Mouse (Mus musculus) telencephalon, adult 2 months (tissue): Measurements from ENCODE around the gene Cmip.

Experiments
- DNase-seq: peaks from one replicate; pipeline ENCODE4 v3.0.0-alpha.2; 2011; ENCODE audit warnings: low read depth, low spot score

The Cmip gene

DNA sequence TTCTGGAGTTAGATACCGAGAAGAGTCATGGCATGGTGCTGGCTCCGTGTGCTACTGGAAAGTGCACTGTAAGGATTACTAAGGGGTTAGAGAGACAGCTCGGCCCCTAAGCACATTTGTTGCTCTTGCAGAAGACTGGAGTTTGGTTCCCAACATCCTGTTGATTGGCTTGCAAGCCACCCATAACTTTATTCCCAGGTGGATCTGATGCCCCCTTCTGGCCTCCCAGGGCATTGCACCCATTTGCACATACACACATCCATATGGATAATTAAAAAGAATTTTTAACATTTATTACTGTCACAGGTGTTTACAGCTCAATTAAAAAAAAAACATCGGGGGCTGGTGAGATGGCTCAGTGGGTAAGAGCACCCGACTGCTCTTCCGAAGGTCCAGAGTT lies 207.7 kb downstream of the Cmip start:
- DNase-seq = no peak

GRCm38 (mm10) chr8:117465250-117465649 lies 208.4 kb downstream of the Cmip start:
- DNase-seq = peak; percentile 87

DNA sequence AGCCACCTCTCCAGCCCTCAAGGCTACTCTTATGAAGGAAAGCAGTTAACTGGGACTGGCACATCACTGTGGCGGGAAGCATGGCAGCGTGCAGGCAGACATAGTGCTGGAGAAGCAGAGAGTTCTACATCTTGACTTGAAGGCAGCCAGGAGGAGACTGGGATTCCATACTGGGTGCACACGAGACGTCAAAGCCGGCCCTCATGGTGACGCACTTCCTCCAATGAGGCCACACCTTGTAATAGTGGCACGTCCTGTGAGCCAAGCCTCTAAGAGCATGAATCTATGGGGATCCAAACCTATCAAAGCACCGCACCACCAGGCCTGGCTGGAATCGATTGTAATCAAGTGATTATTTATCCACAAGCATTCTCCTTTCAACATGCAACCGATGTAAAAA lies 210.6 kb downstream of the Cmip start:
- DNase-seq = no peak

DNA sequence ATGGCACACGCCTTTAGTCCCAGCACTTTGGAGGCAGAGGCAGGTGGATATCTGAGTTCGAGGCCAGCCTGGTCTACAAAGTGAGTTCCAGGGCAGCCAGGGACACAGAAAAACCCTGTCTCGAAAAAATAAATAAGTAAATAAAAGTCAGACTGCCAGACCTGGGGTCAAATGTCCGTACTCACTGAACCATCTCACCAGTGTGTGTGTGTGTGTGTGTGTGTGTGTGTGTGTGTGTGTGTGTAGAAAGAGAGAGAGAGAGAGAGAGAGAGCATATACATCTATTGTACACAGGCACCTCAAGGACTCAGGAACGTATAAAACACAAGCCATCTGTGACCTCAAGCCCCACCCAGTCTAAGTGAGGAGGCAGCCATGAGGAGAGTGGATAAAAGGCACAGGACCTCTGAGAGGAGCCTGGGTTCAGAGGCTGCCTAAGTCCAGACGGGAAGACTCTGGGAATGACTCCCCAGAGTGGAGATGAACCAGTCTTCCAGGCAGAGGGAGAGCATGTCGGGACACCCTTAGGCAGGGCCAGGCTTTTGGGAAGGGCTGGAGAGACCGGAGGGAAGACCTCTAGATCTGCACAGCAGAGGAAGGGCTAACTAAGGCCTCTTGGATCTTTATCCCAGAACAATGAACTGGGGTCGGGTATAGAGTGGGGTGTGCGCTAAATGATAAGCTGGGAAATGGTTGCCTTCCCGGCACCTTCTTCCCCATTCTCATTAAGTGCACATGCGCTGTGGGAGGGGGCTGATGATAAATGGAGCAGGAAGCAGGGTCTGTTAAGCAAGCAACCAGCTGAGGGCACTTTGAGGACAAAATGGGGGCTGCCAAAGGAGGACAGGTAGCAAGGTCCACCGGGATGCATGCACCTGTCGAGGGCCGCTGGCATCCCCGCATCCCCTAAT lies 212.8 kb downstream of the Cmip start:
- DNase-seq = no peak

GRCm38 (mm10) chr8:117470342-117470781 lies 213.5 kb downstream of the Cmip start:
- DNase-seq = peak; percentile 90

DNA sequence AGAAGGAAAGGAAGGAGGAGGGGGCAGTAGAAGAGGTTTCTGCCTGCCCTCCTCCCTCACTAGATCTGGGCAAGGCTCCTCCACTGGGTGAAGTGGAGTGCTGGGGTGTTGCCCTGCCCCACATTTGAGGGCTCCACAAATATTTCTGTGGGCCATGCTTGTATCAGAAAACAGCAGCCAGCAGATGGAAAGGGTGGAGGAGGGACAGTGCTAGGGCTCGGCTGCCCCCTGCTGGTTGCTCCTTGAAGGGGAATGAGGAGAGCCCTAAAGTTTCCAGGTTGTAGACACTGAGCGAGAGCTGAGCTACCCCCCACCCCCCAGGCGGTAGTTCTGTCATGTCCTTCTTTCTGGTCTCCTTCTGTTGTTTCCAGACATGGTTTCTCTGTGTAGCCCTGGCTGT lies 214.3 kb downstream of the Cmip start:
- DNase-seq = no peak

DNA sequence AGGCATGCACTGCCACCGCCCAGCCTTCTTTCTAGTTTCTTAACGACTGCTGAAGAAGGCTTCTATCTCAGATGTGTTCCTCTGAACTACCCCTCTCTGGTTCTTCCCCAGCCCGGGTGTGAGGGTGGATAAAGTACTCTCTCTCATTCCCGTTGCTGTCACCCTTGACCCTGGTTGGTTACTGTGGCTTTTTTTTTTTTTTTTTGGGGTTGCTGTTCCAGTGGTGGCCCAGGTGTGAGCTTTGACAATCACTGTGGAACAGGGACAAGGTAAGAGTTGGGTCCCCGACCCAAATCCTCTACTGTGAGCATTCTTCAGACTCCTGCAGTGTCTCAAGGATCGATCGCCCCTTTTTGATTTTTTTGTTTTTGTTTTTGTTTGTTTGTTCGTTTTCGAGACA lies 214.8 kb downstream of the Cmip start:
- DNase-seq = no peak

DNA sequence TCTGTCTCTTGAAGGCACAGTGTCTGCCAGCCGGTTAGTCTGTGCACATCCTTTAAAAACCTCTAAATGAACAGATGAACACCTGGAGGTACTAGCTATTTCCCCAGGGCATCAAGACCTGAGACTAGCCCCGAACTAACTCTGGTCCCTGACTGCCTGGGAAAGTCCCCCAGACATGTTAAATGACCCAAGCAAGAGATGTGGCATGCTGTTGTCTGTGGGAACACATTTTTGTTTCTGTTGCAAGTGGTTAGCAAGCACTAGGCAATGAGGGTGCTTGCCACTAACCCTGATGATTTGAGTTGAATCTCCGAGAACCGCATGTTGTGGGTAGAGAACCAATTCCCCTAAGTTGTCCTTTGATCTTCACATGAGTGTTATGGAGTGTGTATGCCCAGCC lies 215.5 kb downstream of the Cmip start:
- DNase-seq = no peak

DNA sequence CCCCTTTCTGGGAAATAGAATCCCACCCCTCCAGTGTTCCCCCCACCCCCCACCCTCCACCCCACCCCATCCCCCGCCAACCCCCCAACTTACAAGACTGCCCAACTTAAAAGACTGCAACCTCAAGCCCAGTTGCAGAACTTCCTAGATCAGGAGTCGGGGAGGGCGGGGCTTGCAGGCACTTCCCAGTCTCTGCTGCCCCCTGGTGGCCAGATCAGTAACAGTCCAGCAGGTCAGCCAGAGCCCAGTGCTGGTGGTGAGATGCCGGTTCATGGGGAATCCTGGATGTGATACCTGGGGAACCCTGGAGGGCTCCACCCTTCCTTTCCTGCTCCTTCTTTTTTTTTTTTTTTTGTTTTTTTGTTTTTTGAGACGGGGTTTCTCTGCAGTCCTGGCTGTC lies 218.1 kb downstream of the Cmip start:
- DNase-seq = peak; percentile 72

GRCm38 (mm10) chr8:117475819-117476218 lies 219.0 kb downstream of the Cmip start:
- DNase-seq = no peak

DNA sequence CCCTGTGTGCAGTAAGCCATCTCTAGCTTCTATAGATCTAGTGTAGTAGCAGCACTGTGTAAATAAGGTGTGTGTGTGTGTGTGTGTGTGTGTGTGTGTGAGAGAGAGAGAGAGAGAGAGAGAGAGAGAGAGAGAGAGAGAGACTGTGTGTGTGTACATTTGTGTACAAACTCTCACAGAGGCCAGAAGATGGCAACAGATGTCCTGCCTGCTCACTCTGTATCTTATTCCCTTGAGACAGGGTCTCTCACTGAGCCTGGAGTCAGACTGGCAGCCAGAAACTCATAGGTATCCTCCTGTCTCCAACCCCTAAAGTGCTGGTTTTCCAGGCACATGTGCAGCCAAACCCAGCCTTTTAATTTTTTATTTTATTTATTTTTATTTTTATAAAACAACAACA lies 221.2 kb downstream of the Cmip start:
- DNase-seq = no peak

GRCm38 (mm10) chr8:117479996-117480395 lies 223.1 kb downstream of the Cmip start:
- DNase-seq = no peak

DNA sequence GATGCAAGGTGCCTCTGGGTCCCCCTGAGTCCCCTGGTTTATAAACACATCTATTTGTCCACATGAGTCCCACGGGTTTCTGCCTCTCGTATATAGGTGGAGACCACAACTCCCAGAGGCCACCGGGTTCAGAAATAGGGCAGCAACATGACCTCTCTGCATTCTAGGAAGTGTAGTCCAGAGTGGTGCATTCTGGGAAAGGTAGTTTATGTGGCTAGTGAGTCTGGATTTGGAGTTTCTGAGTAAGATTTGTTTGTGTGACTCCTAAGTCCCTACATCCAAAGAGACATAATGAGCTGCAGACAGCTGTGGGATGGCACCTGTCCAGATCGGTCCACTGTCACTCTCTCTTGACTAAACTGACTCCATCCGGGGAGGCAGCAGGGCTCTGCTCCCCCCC lies 223.7 kb downstream of the Cmip start:
- DNase-seq = no peak

DNA sequence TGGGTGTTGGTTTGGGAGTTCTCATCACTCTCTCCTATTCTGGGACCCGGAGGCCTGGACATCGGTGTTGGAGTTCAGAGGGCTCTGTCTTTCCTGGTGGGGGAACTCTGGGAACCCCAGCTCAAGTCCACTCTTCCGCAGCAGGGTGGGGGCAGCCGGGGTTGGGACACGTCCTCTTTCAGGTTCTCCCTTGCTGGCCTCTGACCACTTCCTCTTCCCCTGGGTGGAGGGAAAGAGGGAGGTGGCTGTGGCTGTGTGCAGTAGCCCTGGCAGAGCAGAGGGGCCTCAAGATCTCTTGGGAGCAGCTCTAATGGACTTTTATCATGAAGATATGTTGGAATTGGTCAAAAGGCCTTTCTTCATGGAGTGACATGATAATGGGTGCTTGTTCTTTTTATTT lies 225.0 kb downstream of the Cmip start:
- no peak for DNase-seq

DNA sequence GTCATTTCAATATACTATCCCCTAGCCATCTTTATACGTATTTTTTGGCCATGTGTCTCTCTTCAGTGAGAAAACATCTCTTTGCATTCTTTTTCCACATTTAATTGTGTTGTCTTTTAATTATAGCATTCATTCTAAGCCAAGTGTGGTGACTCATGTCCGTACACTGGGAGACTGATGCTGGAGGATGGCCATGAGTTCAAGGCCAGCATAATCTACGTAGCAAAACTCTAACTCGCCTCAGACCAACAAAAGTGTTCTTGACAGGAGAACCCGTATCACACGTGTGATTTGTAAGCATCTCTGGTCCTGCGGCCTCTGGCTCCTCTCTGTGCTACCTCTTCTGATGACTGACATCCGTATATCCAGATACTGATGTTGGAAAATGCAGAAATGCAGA lies 227.9 kb downstream of the Cmip start:
- no peak for DNase-seq

- no peak for DNase-seq
Observed at GRCm38 (mm10) chr8:117485316-117485715, 228.5 kb downstream of the Cmip start.

DNA sequence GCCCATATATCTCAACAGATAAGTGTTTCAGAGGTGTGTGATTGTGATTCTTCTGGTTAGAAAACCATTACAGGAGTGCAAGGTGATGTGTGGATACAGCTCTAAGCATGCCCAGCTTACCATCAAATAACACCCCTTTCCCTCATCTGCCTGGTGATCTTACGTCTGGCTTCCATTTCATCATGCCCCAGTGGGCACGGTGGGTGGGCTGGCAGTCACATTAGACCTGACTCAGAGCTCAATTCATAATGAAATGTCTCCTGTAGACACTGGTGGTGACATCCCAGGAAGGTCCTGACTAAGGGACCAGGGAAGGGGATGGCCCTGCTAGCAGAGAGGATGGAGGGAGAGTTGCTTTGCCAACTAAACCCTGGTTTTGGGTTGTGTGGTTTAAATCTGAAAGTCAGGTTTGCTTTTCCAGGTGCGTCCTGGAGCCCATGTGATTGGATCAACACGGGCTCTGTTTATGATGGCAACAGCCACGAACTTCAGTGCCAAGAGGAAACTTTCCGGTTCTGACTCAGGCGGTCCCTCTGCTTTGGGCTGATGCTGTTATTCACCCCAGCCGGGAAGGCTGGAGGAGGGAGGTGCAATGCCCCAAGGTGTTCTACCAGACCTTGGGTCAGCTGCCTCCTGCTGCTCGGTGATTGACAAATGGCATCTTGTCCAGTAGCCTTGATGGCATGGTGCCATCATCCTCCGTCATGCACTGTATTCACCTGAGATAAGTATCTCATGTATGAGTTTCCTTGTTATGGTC lies 231.6 kb downstream of the Cmip start:
- DNase-seq = no peak

DNA sequence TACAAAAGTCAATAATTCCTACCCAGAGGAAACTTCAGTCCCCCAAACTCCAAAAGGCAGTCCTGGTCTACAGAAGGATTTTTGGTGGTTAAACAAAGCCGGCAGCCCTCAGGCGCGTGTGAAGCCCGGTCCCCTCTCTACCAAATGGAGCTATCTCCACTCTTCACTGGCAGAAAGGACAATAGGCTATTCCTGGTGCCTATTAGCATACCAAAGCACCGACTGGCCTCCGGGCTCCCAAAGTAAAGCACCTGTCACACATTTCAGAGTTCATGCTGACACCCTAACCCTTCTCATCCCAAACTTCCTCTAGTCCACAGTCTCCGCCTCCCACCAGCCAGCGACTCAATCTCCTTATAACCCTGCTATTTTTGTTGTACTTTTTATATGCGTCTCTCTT lies 236.7 kb downstream of the Cmip start:
- DNase-seq = no peak

GRCm38 (mm10) chr8:117494874-117495273 lies 238.0 kb downstream of the Cmip start:
- no peak for DNase-seq

GRCm38 (mm10) chr8:117498179-117498914 lies 241.5 kb downstream of the Cmip start, which contains the start of gene Plcg2:
Gene Plcg2 (plus strand): TSS chr8:117498291.
- no peak for DNase-seq

DNA sequence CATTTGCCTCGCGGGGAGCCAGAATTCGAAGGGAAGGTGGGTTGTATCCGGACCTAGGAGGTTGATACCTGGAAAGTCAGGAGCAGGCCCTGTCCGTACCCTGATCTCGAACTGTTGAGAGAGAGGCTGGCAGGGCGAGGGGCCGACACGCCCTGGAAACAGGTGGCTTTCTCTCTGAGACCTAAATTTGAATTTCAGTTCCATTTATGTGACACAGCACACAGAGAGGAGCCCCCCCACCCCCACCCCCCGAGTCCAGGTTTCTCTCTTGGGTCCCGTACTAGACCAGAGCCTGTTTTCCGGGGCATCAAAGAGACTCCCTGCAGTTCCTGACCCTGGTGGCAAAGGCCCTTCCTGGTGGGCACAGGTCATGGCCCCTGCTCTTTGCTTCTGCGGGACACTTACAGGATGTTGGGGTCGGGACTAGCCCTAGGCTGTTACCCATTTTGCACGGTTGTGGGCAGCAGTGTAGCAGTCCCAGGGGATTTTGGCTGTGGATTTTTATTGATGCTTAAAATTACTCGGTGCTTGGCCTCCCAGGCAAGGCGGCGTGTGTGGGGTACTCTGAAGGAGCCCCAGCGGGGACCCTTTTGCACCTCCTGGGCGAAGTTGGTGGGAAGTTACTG lies 242.2 kb downstream of the Cmip start:
- no peak for DNase-seq
